Mouse (Mus musculus): ENCODE results near the gene Snupn.

DNA sequence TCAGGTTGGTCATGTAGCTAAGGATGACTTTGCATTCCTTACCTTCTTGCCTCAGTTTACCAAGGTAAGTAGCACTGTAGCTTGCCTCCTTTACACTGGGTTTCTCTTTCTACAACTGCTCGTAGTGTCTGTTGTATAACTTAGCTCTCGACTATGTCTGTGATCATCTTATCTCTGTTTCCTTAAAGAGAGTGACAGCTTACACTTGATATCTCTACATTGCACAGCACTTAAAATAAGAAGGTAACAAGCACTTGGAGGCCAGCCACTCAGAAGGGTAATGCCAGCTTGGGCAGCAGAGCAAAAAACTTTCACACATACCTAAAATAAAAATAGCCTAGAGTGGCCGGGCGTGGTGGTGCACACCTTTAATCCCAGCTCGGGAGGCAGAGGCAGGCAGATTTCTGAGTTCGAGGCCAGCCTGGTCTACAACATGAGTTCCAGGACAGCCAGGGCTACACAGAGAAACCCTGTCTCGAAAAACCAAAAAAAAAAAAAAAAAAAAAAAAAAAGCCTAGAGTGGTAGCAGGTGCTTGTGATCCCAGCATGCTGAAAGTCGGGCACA, 23.4 kb downstream of the Snupn start:
- TF ChIP-seq CTCF (IDR thresholded peaks at IDR 0.05; ENCODE audit: borderline replicate concordance, insufficient read depth, low read depth, low read length) (no peak), POLR2A (IDR thresholded peaks at IDR 0.05; ENCODE audit: borderline replicate concordance, insufficient read depth, low read length) (no peak)

Measured in cerebellum, adult 2 months (tissue).